Mouse (Mus musculus) bone marrow, adult 2 months (tissue): ENCODE measurements around the gene Tmcc1. TPM values are rescaled to one million over a fixed set of nuclear protein-coding genes. Genes with fewer than 3 reads are reported as not detected.
A peak's percentile ranks its signal among the peaks of the same experiment; 100 is the strongest.

ENCODE experiments used
- H3K27ac ChIP-seq: fragments of 200-500 bp; 2 replicates; pipeline ENCODE4 v1.5.1; 2012; ENCODE audit warnings: low read depth, mild to moderate bottlenecking, control low read depth, inconsistent platforms, low read length; ENCODE audit not compliant: control insufficient read depth, poor library complexity, insufficient read depth
- H3K4me1 ChIP-seq: fragments of 200-500 bp; 2 replicates; pipeline ENCODE4 v1.6.1; 2011; ENCODE audit warnings: low read length; ENCODE audit not compliant: control insufficient read depth, insufficient read depth
- H3K4me3 ChIP-seq: fragments of 200-500 bp; replicated peaks from 2 replicates; pipeline ENCODE3; 2011; ENCODE audit warnings: mild to moderate bottlenecking, low read depth, low read length, control low read depth; ENCODE audit not compliant: control insufficient read depth
- CTCF ChIP-seq: fragments of 200-500 bp; IDR thresholded peaks from 2 replicates; pipeline ENCODE4 v1.5.1; 2011; ENCODE audit warnings: low read length, control low read depth; ENCODE audit not compliant: control insufficient read depth, insufficient read depth
- POLR2A ChIP-seq: fragments of 200-500 bp; IDR thresholded peaks from 2 replicates; pipeline ENCODE4 v1.6.1; 2011; ENCODE audit warnings: low read depth, mild to moderate bottlenecking, control low read depth, low read length, borderline replicate concordance; ENCODE audit not compliant: control insufficient read depth
- WGBS: fragments of 180-500 bp; shearing (Covaris S2); methylation state at CpG from one replicate; pipeline ENCODE4 v1.1.7; 2018; 5-methylcytosine and 5-hydroxymethylcytosine counted together
- polyA plus RNA-seq: library from polyadenylated mRNA; stranded (reverse); fragments of >200 nt; gene quantifications from 2 replicates; pipeline ENCODE4 v1.2.4, GENCODE M21; 2011; ENCODE audit warnings: low replicate concordance; ENCODE audit not compliant: missing spikeins, insufficient read depth, insufficient read length

The Tmcc1 gene
- polyA plus RNA-seq, 1 experiment: 33.6 TPM

GRCm38 (mm10) chr6:116000851-116001250 is 192.4 kb downstream of the Tmcc1 start:
- H3K4me3 ChIP-seq: no peak overlapping the region
- WGBS: 75% methylated on average over 5 of the region's 5 CpGs
- TF ChIP-seq POLR2A (no peak), CTCF (no peak)
- no peak overlapping the region for H3K27ac ChIP-seq
- peaks cover 8% of the 10 kb centered on the region for H3K4me1 ChIP-seq

- no peak overlapping the region for H3K4me3 ChIP-seq
- TF ChIP-seq POLR2A (no peak), CTCF (no peak)
- H3K27ac ChIP-seq: no peak overlapping the region
- whole genome bisulfite sequencing: 90% methylated on average over 2 of the region's 2 CpGs
- peaks cover 8% of the 10 kb centered on the region for H3K4me1 ChIP-seq
Measured at GRCm38 (mm10) chr6:115999227-115999626, 194.1 kb downstream of the Tmcc1 start.

- WGBS: 82% methylated on average over 7 of the region's 7 CpGs
- no peak for TF ChIP-seq CTCF
- TF ChIP-seq POLR2A: no peak
- peaks cover 9% of the 10 kb centered on the region for H3K4me1 ChIP-seq
- H3K27ac ChIP-seq: no peak overlapping the region
- H3K4me3 ChIP-seq: no peak overlapping the region
Measured at GRCm38 (mm10) chr6:115998758-115999157, 194.5 kb downstream of the Tmcc1 start.

- Histone ChIP-seq H3K27ac (no peak overlapping the region), H3K4me1 (peaks cover 6% of the 10 kb centered on the region), H3K4me3 (no peak overlapping the region)
- TF ChIP-seq POLR2A: no peak
- TF ChIP-seq CTCF: no peak
- 59% methylated on average over 3 of the region's 3 CpGs for whole genome bisulfite sequencing
Measured at GRCm38 (mm10) chr6:115997726-115998311, 195.5 kb downstream of the Tmcc1 start.

- 11% methylated on average over 6 of the region's 6 CpGs for WGBS
- Histone ChIP-seq H3K27ac (peak overlapping the region; percentile 25; the same call in 1 of the 2 replicates), H3K4me3 (no peak overlapping the region), H3K4me1 (peaks cover 5% of the 10 kb centered on the region; the same call in 1 of the 2 replicates)
- TF ChIP-seq CTCF (no peak), POLR2A (no peak)
Measured at GRCm38 (mm10) chr6:115996171-115996851, 197.0 kb downstream of the Tmcc1 start.

- TF ChIP-seq POLR2A (no peak), CTCF (no peak)
- H3K27ac ChIP-seq: peak overlapping the region; percentile 25; the same call in 1 of the 2 replicates
- no peak overlapping the region for H3K4me3 ChIP-seq
- H3K4me1 ChIP-seq: peaks cover 5% of the 10 kb centered on the region; the same call in 1 of the 2 replicates
- WGBS: 28% methylated on average over 4 of the region's 4 CpGs
Measured at GRCm38 (mm10) chr6:115995531-115995941, 197.8 kb downstream of the Tmcc1 start.

GRCm38 (mm10) chr6:115994877-115995520 is 198.3 kb downstream of the Tmcc1 start, which contains the start of gene Plxnd1:
TSS of gene Plxnd1 (minus strand) at chr6:115995005.
- peak within 1 kb of the TSS; percentile 36 for H3K27ac ChIP-seq
- WGBS: 2% methylated on average over 48 of the region's 51 CpGs

GRCm38 (mm10) chr6:115994146-115994876 is 199.0 kb downstream of the Tmcc1 start:
- no peak for TF ChIP-seq CTCF
- no peak for TF ChIP-seq POLR2A
- under 1% methylated on average over 93 of the region's 93 CpGs for WGBS
- peak overlapping the region; percentile 54 for H3K4me3 ChIP-seq
- H3K27ac ChIP-seq: peak overlapping the region; percentile 36; the same call in 1 of the 2 replicates
- peaks cover 5% of the 10 kb centered on the region; the same call in 1 of the 2 replicates for H3K4me1 ChIP-seq

More at GRCm38 (mm10) chr6:115994877-115995520, 198.3 kb downstream of the Tmcc1 start, which contains the start of gene Plxnd1:
- Histone ChIP-seq H3K4me3 (peak within 1 kb of the TSS; percentile 64), H3K4me1 (peaks cover 5% of the 10 kb centered on the region; the same call in 1 of the 2 replicates)
- TF ChIP-seq POLR2A: peak; percentile 41; the same call in 1 of the 2 replicates
- no peak for TF ChIP-seq CTCF
